Mouse (Mus musculus) left cerebral cortex, adult 9 months (tissue): ENCODE results near the gene Hoxb7.

Source experiments
- DNase-seq, 2 experiments: peaks; one replicate each; pipeline ENCODE4 v3.0.0; 2022; ENCODE audit warnings: low spot score in 2 of 2

Gene Hoxb7

GRCm38 (mm10) chr11:96268031-96268745 is 18.2 kb upstream of the Hoxb7 start:
- no peak for DNase-seq

- no peak for DNase-seq
Observed at GRCm38 (mm10) chr11:96269869-96270268, 16.6 kb upstream of the Hoxb7 start.

- DNase-seq: no peak
Observed at GRCm38 (mm10) chr11:96270996-96271540, 15.4 kb upstream of the Hoxb7 start, which contains the start of gene Hoxb9. Gene Hoxb9, plus strand, starts transcription at chr11:96271457.

- no peak for DNase-seq
Observed at GRCm38 (mm10) chr11:96271541-96272011, 14.8 kb upstream of the Hoxb7 start.

GRCm38 (mm10) chr11:96272024-96272921 is 14.2 kb upstream of the Hoxb7 start:
- no peak for DNase-seq

- no peak for DNase-seq
Observed at GRCm38 (mm10) chr11:96274428-96274827, 12.0 kb upstream of the Hoxb7 start.

- DNase-seq: no peak
Observed at GRCm38 (mm10) chr11:96275896-96276295, 10.5 kb upstream of the Hoxb7 start.

DNA sequence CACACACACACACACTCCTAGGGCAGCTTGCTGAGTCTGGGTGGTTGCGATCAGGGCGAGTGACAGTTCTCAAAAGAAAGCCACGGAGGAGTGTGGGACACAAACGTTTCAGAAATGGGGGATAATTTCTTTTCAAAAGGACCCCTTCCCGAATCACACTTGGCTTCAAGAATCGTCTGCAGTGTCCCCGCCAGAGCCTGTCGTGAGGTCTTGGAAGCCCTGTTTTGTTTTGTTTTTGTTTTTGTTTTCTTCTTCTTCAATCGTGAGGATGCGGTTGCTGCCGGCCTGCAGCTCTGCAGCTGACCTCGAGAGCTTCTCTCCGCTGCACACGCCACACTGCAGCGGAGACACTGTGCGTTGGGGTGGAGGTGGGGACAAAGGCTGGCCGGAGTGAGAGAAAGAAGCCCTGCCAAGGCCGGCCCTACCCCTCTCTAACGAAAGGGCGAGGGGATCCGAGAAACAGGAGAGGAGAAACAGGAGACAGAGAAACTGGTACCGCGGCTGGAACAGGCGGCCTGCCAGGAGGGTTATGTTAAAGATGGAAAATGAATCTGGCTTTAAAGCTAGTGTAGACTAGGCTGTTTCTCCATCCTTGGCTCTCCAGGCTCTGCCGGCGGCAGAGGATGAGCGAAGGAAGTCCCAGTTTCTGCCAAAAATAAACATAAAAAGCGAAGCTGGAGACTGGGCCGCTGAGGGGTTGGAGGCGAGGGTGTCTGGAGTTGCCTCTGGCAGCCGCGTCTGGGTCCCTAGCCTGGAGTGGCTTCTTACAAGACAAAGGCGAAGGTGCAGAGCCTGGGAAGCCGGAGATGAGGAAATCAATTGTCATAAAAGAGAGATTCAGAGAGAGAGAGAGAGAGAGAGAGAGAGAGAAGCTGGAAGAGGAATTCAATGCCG is 9.0 kb upstream of the Hoxb7 start:
- no peak for DNase-seq

GRCm38 (mm10) chr11:96278324-96278723 is 8.1 kb upstream of the Hoxb7 start:
- no peak for DNase-seq

- peak; percentile 27 to 83 for DNase-seq
Observed at GRCm38 (mm10) chr11:96278773-96279172, 7.7 kb upstream of the Hoxb7 start.

DNA sequence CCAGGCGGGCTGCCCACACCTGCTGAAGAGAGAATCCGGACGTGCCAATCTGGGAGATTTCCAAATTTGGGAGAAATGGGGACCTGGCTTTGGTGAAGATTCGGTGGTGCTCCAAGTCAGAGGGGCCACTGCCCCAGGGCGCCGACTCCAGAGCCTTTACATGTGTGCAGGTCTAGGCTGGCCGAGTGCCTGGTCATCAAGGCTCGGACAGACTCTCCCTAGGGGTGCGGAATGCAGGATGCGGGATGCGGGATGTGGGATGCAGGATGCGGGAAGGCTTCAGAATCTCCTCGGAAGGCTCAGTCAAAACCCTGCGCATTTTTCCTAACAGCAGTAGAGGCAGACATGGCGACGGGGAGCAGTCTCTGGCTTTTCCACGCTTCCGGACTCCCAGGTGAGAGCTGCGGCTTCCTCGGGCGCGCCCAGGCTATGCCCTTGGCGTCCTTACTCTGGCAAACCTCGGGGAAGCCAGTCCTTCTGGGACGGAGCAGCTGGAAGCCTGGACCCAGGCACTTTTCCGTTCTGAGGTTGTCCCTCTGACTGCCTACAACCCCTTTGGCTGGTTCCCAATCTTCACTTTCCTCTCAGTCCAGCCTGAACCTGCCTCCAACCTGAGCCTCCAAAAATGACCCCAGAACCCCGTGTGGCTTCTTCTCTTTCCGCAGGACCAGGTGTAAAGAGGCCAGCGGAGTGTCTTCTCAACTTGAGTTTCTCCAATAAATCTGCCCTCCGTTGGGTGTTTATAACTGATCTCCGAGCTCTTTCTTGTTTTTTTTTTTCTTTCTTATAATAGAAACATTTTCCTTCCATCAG is 6.8 kb upstream of the Hoxb7 start:
- DNase-seq: no peak

DNA sequence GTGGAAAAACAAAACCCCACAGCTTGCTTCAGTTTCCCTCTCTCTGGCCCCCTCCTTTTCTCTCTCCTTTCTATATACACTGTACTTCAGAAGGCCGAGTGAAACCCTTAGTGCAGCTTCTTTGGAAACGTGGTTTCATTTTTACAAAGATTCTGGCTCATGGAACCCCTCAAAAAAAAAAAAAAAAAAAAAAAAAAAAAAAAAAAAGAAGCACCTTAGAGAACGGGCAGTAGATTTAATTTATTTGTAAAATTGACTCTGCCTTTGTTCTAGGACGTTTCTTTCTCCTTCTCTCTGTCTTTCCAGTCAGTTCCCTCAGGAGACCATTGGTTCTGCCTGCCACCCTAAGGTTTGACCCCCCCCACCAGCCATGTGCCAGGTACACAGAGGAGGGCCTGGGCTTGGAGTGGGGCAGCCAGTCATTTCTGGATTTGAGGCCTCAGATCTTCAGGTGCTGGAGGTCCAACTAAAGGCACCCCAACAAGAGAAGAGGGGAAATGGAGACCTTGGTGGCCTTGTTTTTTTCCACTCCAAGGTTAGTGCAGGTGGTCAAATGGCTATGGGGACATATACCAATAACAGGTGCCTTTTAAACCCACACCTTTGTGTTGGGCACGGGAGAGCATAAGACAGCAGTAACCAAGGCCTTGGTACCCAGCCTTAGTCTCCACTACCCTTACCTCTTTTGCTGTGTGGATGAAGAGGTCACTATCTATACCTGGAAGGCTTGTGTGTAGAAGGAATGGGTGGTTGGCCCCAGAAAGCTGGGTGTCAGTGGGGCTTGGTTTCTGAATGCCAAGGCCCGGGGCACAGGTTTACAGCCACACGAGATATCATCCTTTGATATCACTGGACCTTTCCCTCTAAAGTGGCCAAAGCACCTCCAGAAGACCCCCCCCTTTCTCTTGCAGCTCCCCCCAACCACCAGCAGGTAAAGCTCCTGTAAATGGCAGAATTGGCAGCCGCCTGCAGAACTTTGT is 5.7 kb upstream of the Hoxb7 start:
- no peak for DNase-seq

- DNase-seq: no peak
Observed at GRCm38 (mm10) chr11:96281396-96281795, 5.0 kb upstream of the Hoxb7 start.

- DNase-seq: no peak
Observed at GRCm38 (mm10) chr11:96281855-96282570, 4.4 kb upstream of the Hoxb7 start, which contains the start of gene Hoxb8. Gene Hoxb8, plus strand, starts transcription at chr11:96281905.

- no peak for DNase-seq
Observed at GRCm38 (mm10) chr11:96282795-96283430, 3.5 kb upstream of the Hoxb7 start.

- no peak for DNase-seq
Observed at GRCm38 (mm10) chr11:96284041-96284749, 2.2 kb upstream of the Hoxb7 start.
